25 mouse cellular contexts compared by ENCODE assay signal in genomic region chr3:153302376-153302775, GRCm38 (mm10).
DNase-seq lines count a peak whose midpoint lies in the region; ATAC-seq and TF ChIP-seq lines count a peak whose summit lies in the region.
"Had no signal": no experiment of that assay in that cellular context is flagged by ENCODE, and none has a peak within 500 bp of the region (broad histone marks: within the 10 kb centered on the region; RNA-seq: fewer than 3 reads in every experiment).

No protein-coding gene starts in this region.

- no peak for TF ChIP-seq EP300 in liver, postnatal 0 days (IDR thresholded peaks at IDR 0.05; ENCODE audit: low read depth)

- TF ChIP-seq CTCF in layer of hippocampus, adult 2 months (conservative IDR thresholded peaks at IDR 0.05), result no peak
- no peak for TF ChIP-seq CTCF in liver, postnatal 0 days (IDR thresholded peaks at IDR 0.05; ENCODE audit: low read depth)

- no peaks in the 10 kb centered on the region for H3K27me3 ChIP-seq in liver, postnatal 0 days (ENCODE audit: insufficient read depth, low read length)
- H3K27me3 ChIP-seq: embryonic facial prominence, embryonic 12.5 days; embryonic facial prominence, embryonic 15.5 days; forebrain, embryonic 12.5 days; forebrain, embryonic 15.5 days; hindbrain, embryonic 12.5 days; hindbrain, embryonic 15.5 days had no signal

- no peaks in the 10 kb centered on the region for H3K9me3 ChIP-seq in liver, postnatal 0 days (ENCODE audit: low read length)
- H3K9me3 ChIP-seq: embryonic facial prominence, embryonic 12.5 days; embryonic facial prominence, embryonic 15.5 days; forebrain, embryonic 12.5 days; forebrain, embryonic 15.5 days; hindbrain, embryonic 12.5 days; hindbrain, embryonic 15.5 days had no signal

- peaks cover 3% of the 10 kb centered on the region; the same call in 1 of the 2 replicates for H3K4me1 ChIP-seq in liver, postnatal 0 days (ENCODE audit: insufficient read depth)
- H3K4me1 ChIP-seq: embryonic facial prominence, embryonic 12.5 days; embryonic facial prominence, embryonic 15.5 days; forebrain, embryonic 12.5 days; forebrain, embryonic 15.5 days; hindbrain, embryonic 15.5 days had no signal

- H3K4me2 ChIP-seq in liver, postnatal 0 days (ENCODE audit: low read depth, low read length), result no peak overlapping the region
- H3K4me2 ChIP-seq: embryonic facial prominence, embryonic 12.5 days; embryonic facial prominence, embryonic 15.5 days; forebrain, embryonic 12.5 days; forebrain, embryonic 15.5 days; heart, embryonic 11.5 days; hindbrain, embryonic 12.5 days; hindbrain, embryonic 15.5 days had no signal

- H3K27ac ChIP-seq in layer of hippocampus, adult 2 months, result peak overlapping the region; percentile 82
- H3K27ac ChIP-seq in liver, postnatal 0 days (ENCODE audit: low read depth), result no peak overlapping the region
- H3K27ac ChIP-seq: embryonic facial prominence, embryonic 12.5 days; embryonic facial prominence, embryonic 15.5 days; forebrain, embryonic 12.5 days; forebrain, embryonic 15.5 days; gastrocnemius, adult 2 months; hindbrain, embryonic 12.5 days; hindbrain, embryonic 15.5 days had no signal

- no peak overlapping the region for H3K9ac ChIP-seq in liver, postnatal 0 days (replicated peaks)
- H3K9ac ChIP-seq: embryonic facial prominence, embryonic 12.5 days; embryonic facial prominence, embryonic 15.5 days; forebrain, embryonic 12.5 days; forebrain, embryonic 15.5 days; hindbrain, embryonic 12.5 days; hindbrain, embryonic 15.5 days had no signal

- ATAC-seq in frontal cortex, adult (ENCODE audit: low TSS enrichment), result 0 out of 2 replicates have a peak, but pooled peaks have one; percentile 36
- ATAC-seq in erythroblast, adult 5-6 weeks (replicated peaks; ENCODE audit: low FRiP score, poor library complexity, severe bottlenecking), result no peak
- ATAC-seq in liver, postnatal 0 days, result no peak
- ATAC-seq: forebrain, embryonic 15.5 days had no signal

- no peak overlapping the region for H3K4me3 ChIP-seq in layer of hippocampus, adult 2 months
- H3K4me3 ChIP-seq in liver, postnatal 0 days (ENCODE audit: low read depth, low read length), result no peak overlapping the region
- H3K4me3 ChIP-seq: embryonic facial prominence, embryonic 12.5 days; embryonic facial prominence, embryonic 15.5 days; erythroblast, embryonic 14.5 days; forebrain, embryonic 12.5 days; forebrain, embryonic 15.5 days; gastrocnemius, adult 2 months; hindbrain, embryonic 12.5 days; hindbrain, embryonic 15.5 days had no signal

- DNase-seq in frontal cortex, postnatal 14 days (ENCODE audit: low spot score in 2 of 2), result no peak
- peak; percentile 47 to 67 for DNase-seq in layer of hippocampus, adult 2 months (ENCODE audit: low spot score in 2 of 2)
- no peak for DNase-seq in layer of hippocampus, adult 9-10 months (ENCODE audit: low spot score)
- peak; percentile 49 to 56 for DNase-seq in right cerebral cortex, adult 2 months (ENCODE audit: low spot score in 2 of 2)
- no peak for DNase-seq in right cerebral cortex, postnatal 36 days (ENCODE audit: low spot score in 2 of 2)
- no peak for DNase-seq in liver, postnatal 0 days
- DNase-seq: adrenal gland, postnatal 10 days; adrenal gland, postnatal 36 days; cerebellum, adult 11 months; cerebellum, adult 2 months; cerebellum, adult 9-11 months; cerebellum, postnatal 25 days; gastrocnemius, adult 2 months; gastrocnemius, postnatal 14 days; heart, adult 11 months had no signal

- WGBS in liver, postnatal 0 days (ENCODE audit: insufficient replicate concordance), result 84% methylated on average over 7 of the region's 7 CpGs

- H3K36me3 ChIP-seq in liver, postnatal 0 days (replicated peaks; ENCODE audit: insufficient read depth, low read length), result no peaks in the 10 kb centered on the region
- H3K36me3 ChIP-seq: embryonic facial prominence, embryonic 12.5 days; embryonic facial prominence, embryonic 15.5 days; forebrain, embryonic 12.5 days; forebrain, embryonic 15.5 days; hindbrain, embryonic 12.5 days; hindbrain, embryonic 15.5 days had no signal

Comparison
In these comparisons a context has a peak if more than half of its experiments do, and no peak if none do; other contexts are left out.
1. DNase-seq: peak in layer of hippocampus, adult 2 months (2 of 2) and right cerebral cortex, adult 2 months (2 of 2); none in frontal cortex, postnatal 14 days (0 of 2), layer of hippocampus, adult 9-10 months (single experiment), right cerebral cortex, postnatal 36 days (0 of 2) and liver, postnatal 0 days (single experiment).